Mouse (Mus musculus) olfactory bulb, adult 2 months (tissue): ENCODE measurements around the gene Gm11937. TPM values are rescaled to one million over a fixed set of nuclear protein-coding genes. Genes with fewer than 3 reads are reported as not detected.

Experiments
- H3K27ac ChIP-seq: fragments of 200-500 bp; 2 replicates; pipeline ENCODE4 v1.5.1; 2012; ENCODE audit warnings: low read depth, low read length; ENCODE audit not compliant: insufficient read depth
- H3K4me1 ChIP-seq: fragments of 200-500 bp; 2 replicates; pipeline ENCODE4 v1.6.1; 2012; ENCODE audit warnings: low read length; ENCODE audit not compliant: control insufficient read depth, insufficient read depth
- H3K4me3 ChIP-seq: fragments of 200-500 bp; 2 replicates; pipeline ENCODE4 v1.5.1; 2012; ENCODE audit warnings: mild to moderate bottlenecking, low read depth, low read length, moderate library complexity; ENCODE audit not compliant: insufficient read depth
- CTCF ChIP-seq: fragments of 200-500 bp; IDR thresholded peaks from 2 replicates; pipeline ENCODE4 v1.5.1; 2012; ENCODE audit warnings: low read depth, mild to moderate bottlenecking, low read length, moderate library complexity; ENCODE audit not compliant: insufficient read depth
- POLR2A ChIP-seq: fragments of 200-500 bp; IDR thresholded peaks from 2 replicates; pipeline ENCODE4 v1.6.1; 2012; ENCODE audit warnings: mild to moderate bottlenecking, low read depth, low read length, moderate library complexity; ENCODE audit not compliant: insufficient read depth
- WGBS: fragments of 180-500 bp; shearing (Covaris S2); methylation state at CpG from one replicate; pipeline ENCODE4 v1.1.7; 2018; 5-methylcytosine and 5-hydroxymethylcytosine counted together
- polyA plus RNA-seq: library from polyadenylated mRNA; stranded (reverse); fragments of >200 nt; gene quantifications from 2 replicates; pipeline ENCODE4 v1.2.4, GENCODE M21; 2012; ENCODE audit warnings: low replicate concordance; ENCODE audit not compliant: missing spikeins, insufficient read depth, insufficient read length

The Gm11937 gene
- polyA plus RNA-seq, 1 experiment, result not detected

GRCm38 (mm10) chr11:99585096-99585495, 24.9 kb downstream of the Gm11937 start:
- 48% methylated on average over 7 of the region's 7 CpGs for WGBS
- no peak overlapping the region for H3K27ac ChIP-seq
- no peak for TF ChIP-seq POLR2A
- no peak for TF ChIP-seq CTCF
- peaks cover 8% of the 10 kb centered on the region for H3K4me1 ChIP-seq
- H3K4me3 ChIP-seq, result no peak overlapping the region

GRCm38 (mm10) chr11:99583245-99583704, 26.7 kb downstream of the Gm11937 start, which contains the start of gene Krtap1-4:
TSS of gene Krtap1-4 (minus strand) at chr11:99583654.
- TF ChIP-seq POLR2A (no peak), CTCF (no peak)

GRCm38 (mm10) chr11:99581564-99581963, 28.4 kb downstream of the Gm11937 start:
- no peak overlapping the region for H3K27ac ChIP-seq
- peaks cover 8% of the 10 kb centered on the region for H3K4me1 ChIP-seq
- TF ChIP-seq CTCF, result no peak
- no peak for TF ChIP-seq POLR2A
- no peak overlapping the region for H3K4me3 ChIP-seq
- 29% methylated on average over 6 of the region's 6 CpGs for WGBS

More at GRCm38 (mm10) chr11:99583245-99583704, 26.7 kb downstream of the Gm11937 start, which contains the start of gene Krtap1-4:
- H3K27ac ChIP-seq, result no peak within 1 kb of the TSS
- H3K4me1 ChIP-seq, result peaks cover 8% of the 10 kb centered on the region
- H3K4me3 ChIP-seq, result no peak within 1 kb of the TSS
- 75% methylated on average over 5 of the region's 5 CpGs for whole genome bisulfite sequencing

- Histone ChIP-seq H3K27ac (no peak overlapping the region), H3K4me3 (no peak overlapping the region), H3K4me1 (peaks cover 8% of the 10 kb centered on the region)
- no peak for TF ChIP-seq POLR2A
- 88% methylated on average over 5 of the region's 5 CpGs for WGBS
These were observed 28.9 kb downstream of the Gm11937 start for GRCm38 (mm10) chr11:99581051-99581450.

GRCm38 (mm10) chr11:99580636-99581035, 29.4 kb downstream of the Gm11937 start, which contains the start of gene Krtap1-5:
TSS of gene Krtap1-5 (minus strand) at chr11:99581016.
- Histone ChIP-seq H3K4me1 (peaks cover 8% of the 10 kb centered on the region), H3K4me3 (no peak within 1 kb of the TSS), H3K27ac (no peak within 1 kb of the TSS)
- no peak for TF ChIP-seq POLR2A
- TF ChIP-seq CTCF, result no peak
- 91% methylated on average over 6 of the region's 6 CpGs for WGBS

GRCm38 (mm10) chr11:99574106-99574505, 35.9 kb downstream of the Gm11937 start:
- Histone ChIP-seq H3K27ac (no peak overlapping the region), H3K4me3 (no peak overlapping the region), H3K4me1 (peaks cover 4% of the 10 kb centered on the region; the same call in 1 of the 2 replicates)
- TF ChIP-seq CTCF (peak; percentile 42; the same call in 1 of the 2 replicates), POLR2A (no peak)
- WGBS, result 3% methylated on average over 7 of the region's 7 CpGs

- TF ChIP-seq CTCF (no peak), POLR2A (no peak)
- H3K4me3 ChIP-seq, result no peak overlapping the region
- WGBS, result 22% methylated on average over 4 of the region's 4 CpGs
- peaks cover 4% of the 10 kb centered on the region; the same call in 1 of the 2 replicates for H3K4me1 ChIP-seq
- no peak overlapping the region for H3K27ac ChIP-seq
These were observed 36.8 kb downstream of the Gm11937 start for GRCm38 (mm10) chr11:99573164-99573563.

- no peak within 1 kb of the TSS for H3K4me3 ChIP-seq
- no peak within 1 kb of the TSS for H3K27ac ChIP-seq
- 93% methylated on average over 7 of the region's 7 CpGs for WGBS
- no peak for TF ChIP-seq CTCF
- no peak for TF ChIP-seq POLR2A
- H3K4me1 ChIP-seq, result no peaks in the 10 kb centered on the region
These were observed 43.5 kb downstream of the Gm11937 start, which contains the start of gene Krtap3-1 for GRCm38 (mm10) chr11:99566530-99566929. TSS of gene Krtap3-1 (minus strand) at chr11:99566630.

GRCm38 (mm10) chr11:99562580-99562979, 47.4 kb downstream of the Gm11937 start:
- TF ChIP-seq POLR2A (no peak), CTCF (no peak)
- no peak overlapping the region for H3K27ac ChIP-seq
- H3K4me3 ChIP-seq, result no peak overlapping the region
- WGBS, result 78% methylated on average over 6 of the region's 6 CpGs
- no peaks in the 10 kb centered on the region for H3K4me1 ChIP-seq

Other genes with a start within 250 kb of the Gm11937 start
- gene Krt28, start 235.3 kb downstream of the Gm11937 start, polyA plus RNA-seq, result not detected in 2 replicates
- not detected in 2 replicates for gene Krt10, start 220.8 kb downstream of the Gm11937 start, polyA plus RNA-seq
- gene Krt12, start 187.9 kb downstream of the Gm11937 start, polyA plus RNA-seq, result not detected in 2 replicates
- not detected in 2 replicates for gene Krt20, start 172.0 kb downstream of the Gm11937 start, polyA plus RNA-seq
- gene Krt23, start 117.1 kb downstream of the Gm11937 start, polyA plus RNA-seq, result not detected in 2 replicates
- not detected in 2 replicates for gene Krt39, start 88.9 kb downstream of the Gm11937 start, polyA plus RNA-seq
- gene Krt40, start 67.0 kb downstream of the Gm11937 start, polyA plus RNA-seq, result not detected in 2 replicates
- not detected in 2 replicates for gene Krtap3-3, start 59.3 kb downstream of the Gm11937 start, polyA plus RNA-seq
- gene Krtap3-2, start 53.3 kb downstream of the Gm11937 start, polyA plus RNA-seq, result not detected in 2 replicates
- not detected in 2 replicates for gene Gm11939, start 50.7 kb downstream of the Gm11937 start, polyA plus RNA-seq
- not detected in 2 replicates for gene Krtap3-1, start 43.6 kb downstream of the Gm11937 start, polyA plus RNA-seq
- gene Krtap1-5, start 29.2 kb downstream of the Gm11937 start, polyA plus RNA-seq, result not detected in 2 replicates
- gene Krtap1-4, start 26.5 kb downstream of the Gm11937 start, polyA plus RNA-seq, result not detected in 2 replicates
- not detected in 2 replicates for gene Krtap1-3, start 18.9 kb downstream of the Gm11937 start, polyA plus RNA-seq
- gene Krtap9-3, start 12.1 kb downstream of the Gm11937 start, polyA plus RNA-seq, result not detected in 2 replicates
- not detected in 2 replicates for gene Gm11938, start 6.9 kb downstream of the Gm11937 start, polyA plus RNA-seq
- gene Krtap2-4, start 4.7 kb upstream of the Gm11937 start, polyA plus RNA-seq, result not detected in 2 replicates
- gene Gm11562, start 10.2 kb upstream of the Gm11937 start, polyA plus RNA-seq, result not detected in 2 replicates
- gene Krtap4-1, start 18.0 kb upstream of the Gm11937 start, polyA plus RNA-seq, result not detected in 2 replicates
- gene Krtap4-2, start 24.9 kb upstream of the Gm11937 start, polyA plus RNA-seq, result not detected in 2 replicates
- not detected in 2 replicates for gene Krtap4-7, start 33.9 kb upstream of the Gm11937 start, polyA plus RNA-seq
- not detected in 2 replicates for gene Gm11555, start 40.0 kb upstream of the Gm11937 start, polyA plus RNA-seq
- not detected in 2 replicates for gene Gm11563, start 48.8 kb upstream of the Gm11937 start, polyA plus RNA-seq
- not detected in 2 replicates for gene Krtap4-6, start 55.8 kb upstream of the Gm11937 start, polyA plus RNA-seq
- gene Gm14190, start 80.6 kb upstream of the Gm11937 start, polyA plus RNA-seq, result not detected in 2 replicates
- not detected in 2 replicates for gene Gm14180, start 124.1 kb upstream of the Gm11937 start, polyA plus RNA-seq
- gene Gm11595, start 162.7 kb upstream of the Gm11937 start, polyA plus RNA-seq, result not detected in 2 replicates
- not detected in 2 replicates for gene Krtap4-8, start 170.5 kb upstream of the Gm11937 start, polyA plus RNA-seq
- not detected in 2 replicates for gene Krtap4-9, start 175.0 kb upstream of the Gm11937 start, polyA plus RNA-seq
- gene Gm11596, start 183.3 kb upstream of the Gm11937 start, polyA plus RNA-seq, result not detected in 2 replicates
- gene Gm11569, start 188.7 kb upstream of the Gm11937 start, polyA plus RNA-seq, result not detected in 2 replicates
- gene Gm11554, start 194.3 kb upstream of the Gm11937 start, polyA plus RNA-seq, result not detected in 2 replicates
- not detected in 2 replicates for gene Krtap4-13, start 199.7 kb upstream of the Gm11937 start, polyA plus RNA-seq
- gene Gm11564, start 205.5 kb upstream of the Gm11937 start, polyA plus RNA-seq, result not detected in 2 replicates
- gene 2300003K06Rik, start 227.9 kb upstream of the Gm11937 start, polyA plus RNA-seq, result not detected in 2 replicates
- not detected in 2 replicates for gene Krtap4-16, start 241.4 kb upstream of the Gm11937 start, polyA plus RNA-seq
- not detected in 2 replicates for gene Gm11568, start 247.7 kb upstream of the Gm11937 start, polyA plus RNA-seq